Mouse (Mus musculus) limb, embryonic 13.5 days (tissue): ENCODE measurements around the gene Prrc2b. TPM values are rescaled to one million over a fixed set of nuclear protein-coding genes. Genes with fewer than 3 reads are reported as not detected.
A peak's percentile ranks its signal among the peaks of the same experiment; 100 is the strongest.

Source experiments
- ATAC-seq: fragments of 200-750 bp; cut with Nextera tagmentation; 2 replicates; pipeline ENCODE4 v1.8.0; 2017; ENCODE audit warnings: low read depth, moderate number of reproducible peaks, moderate TSS enrichment; ENCODE audit not compliant: low FRiP score
- H3K27ac ChIP-seq: fragments of 300-500 bp; sonication (generic); 2 replicates; pipeline ENCODE4 v1.5.1; 2015; ENCODE audit warnings: inconsistent platforms, mild to moderate bottlenecking, moderate library complexity
- H3K27me3 ChIP-seq: fragments of 300-500 bp; sonication (generic); 2 replicates; pipeline ENCODE4 v1.6.1; 2015; ENCODE audit warnings: mild to moderate bottlenecking, inconsistent platforms
- H3K36me3 ChIP-seq: fragments of 300-500 bp; sonication (generic); 2 replicates; pipeline ENCODE4 v1.6.1; 2015; ENCODE audit warnings: inconsistent platforms, mild to moderate bottlenecking, moderate library complexity
- H3K4me1 ChIP-seq: fragments of 300-500 bp; sonication (generic); 2 replicates; pipeline ENCODE4 v1.6.1; 2015; ENCODE audit warnings: inconsistent platforms
- H3K4me2 ChIP-seq: fragments of 300-500 bp; sonication (generic); replicated peaks from 2 replicates; pipeline ENCODE4 v1.6.1; 2015; ENCODE audit warnings: inconsistent platforms, mild to moderate bottlenecking, moderate library complexity
- H3K4me3 ChIP-seq: fragments of 300-500 bp; sonication (generic); 2 replicates; pipeline ENCODE4 v1.5.1; 2015; ENCODE audit warnings: moderate library complexity, mild to moderate bottlenecking, inconsistent platforms
- H3K9ac ChIP-seq: fragments of 300-500 bp; sonication (generic); 2 replicates; pipeline ENCODE4 v1.6.1; 2015; ENCODE audit warnings: mild to moderate bottlenecking, inconsistent platforms
- H3K9me3 ChIP-seq: fragments of 300-500 bp; sonication (generic); 2 replicates; pipeline ENCODE4 v1.6.1; 2016; ENCODE audit warnings: inconsistent platforms
- WGBS: fragments of 180-500 bp; shearing (Covaris S2); methylation state at CpG from one replicate; pipeline ENCODE4 v1.1.7; 2015; 5-methylcytosine and 5-hydroxymethylcytosine counted together
- polyA plus RNA-seq: library from polyadenylated mRNA; unstranded; fragments of >200 nt; fragmentation: Nextera tagmentation; extraction: Ambion mirVana; gene quantifications from 2 replicates; pipeline ENCODE4 v1.2.1, GENCODE M21; 2015

Gene Prrc2b
- polyA plus RNA-seq, 1 experiment from 2014 or later, result 52.7 TPM

GRCm38 (mm10) chr2:32140498-32140934 is 10.4 kb upstream of the Prrc2b start:
- Histone ChIP-seq H3K4me1 (peaks cover 13% of the 10 kb centered on the region), H3K9ac (no peak overlapping the region), H3K36me3 (no peaks in the 10 kb centered on the region), H3K9me3 (no peaks in the 10 kb centered on the region), H3K4me3 (no peak overlapping the region), H3K4me2 (no peak overlapping the region), H3K27ac (no peak overlapping the region), H3K27me3 (no peaks in the 10 kb centered on the region)
- WGBS, result 67% methylated on average over 4 of the region's 4 CpGs
- ATAC-seq, result no peak

- H3K27ac ChIP-seq, result no peak overlapping the region
- WGBS, result 84% methylated on average over 6 of the region's 6 CpGs
Observed at GRCm38 (mm10) chr2:32141602-32142001, 9.3 kb upstream of the Prrc2b start.

GRCm38 (mm10) chr2:32142368-32142767 is 8.5 kb upstream of the Prrc2b start:
- Histone ChIP-seq H3K4me3 (no peak overlapping the region), H3K9me3 (no peaks in the 10 kb centered on the region), H3K4me1 (peaks cover 6% of the 10 kb centered on the region; the same call in 1 of the 2 replicates), H3K9ac (no peak overlapping the region), H3K4me2 (no peak overlapping the region), H3K27me3 (no peaks in the 10 kb centered on the region), H3K36me3 (no peaks in the 10 kb centered on the region), H3K27ac (no peak overlapping the region)
- WGBS, result 58% methylated on average over 6 of the region's 6 CpGs
- ATAC-seq, result no peak

More at GRCm38 (mm10) chr2:32141602-32142001, 9.3 kb upstream of the Prrc2b start:
- Histone ChIP-seq H3K4me1 (peaks cover 13% of the 10 kb centered on the region), H3K27me3 (no peaks in the 10 kb centered on the region), H3K36me3 (no peaks in the 10 kb centered on the region), H3K4me3 (no peak overlapping the region), H3K9me3 (no peaks in the 10 kb centered on the region), H3K9ac (no peak overlapping the region), H3K4me2 (no peak overlapping the region)
- ATAC-seq, result no peak

- ATAC-seq, result no peak
- Histone ChIP-seq H3K27ac (no peak overlapping the region), H3K4me2 (no peak overlapping the region), H3K27me3 (no peaks in the 10 kb centered on the region), H3K4me1 (no peaks in the 10 kb centered on the region), H3K9ac (no peak overlapping the region), H3K4me3 (no peak overlapping the region), H3K9me3 (no peaks in the 10 kb centered on the region), H3K36me3 (no peaks in the 10 kb centered on the region)
- WGBS, result 83% methylated on average over 5 of the region's 5 CpGs
Observed at GRCm38 (mm10) chr2:32144633-32145032, 6.2 kb upstream of the Prrc2b start.

GRCm38 (mm10) chr2:32146617-32147162 is 4.2 kb upstream of the Prrc2b start:
- Histone ChIP-seq H3K9ac (no peak overlapping the region), H3K4me2 (no peak overlapping the region), H3K27ac (no peak overlapping the region), H3K4me1 (peaks cover 7% of the 10 kb centered on the region), H3K27me3 (no peaks in the 10 kb centered on the region), H3K9me3 (no peaks in the 10 kb centered on the region), H3K36me3 (no peaks in the 10 kb centered on the region), H3K4me3 (no peak overlapping the region)
- ATAC-seq, result no peak
- 79% methylated on average over 5 of the region's 5 CpGs for WGBS

GRCm38 (mm10) chr2:32150135-32150534 is 747 bp upstream of the Prrc2b start:
- no peak for ATAC-seq
- Histone ChIP-seq H3K36me3 (no peaks in the 10 kb centered on the region), H3K4me1 (peaks cover 39% of the 10 kb centered on the region), H3K27me3 (no peaks in the 10 kb centered on the region), H3K9ac (peak overlapping the region; percentile 99), H3K4me2 (peak overlapping the region; percentile 96), H3K4me3 (peak overlapping the region; percentile 92), H3K27ac (peak overlapping the region; percentile 99; the same call in 1 of the 2 replicates), H3K9me3 (no peaks in the 10 kb centered on the region)
- WGBS, result 14% methylated on average over 1 of the region's 1 CpGs

GRCm38 (mm10) chr2:32150562-32150923 is 339 bp upstream of the Prrc2b start:
- ATAC-seq, result peak; percentile 73
- peak overlapping the region; percentile 99 for H3K9ac ChIP-seq
- no peaks in the 10 kb centered on the region for H3K9me3 ChIP-seq
- H3K4me3 ChIP-seq, result peak overlapping the region; percentile 92
- H3K27me3 ChIP-seq, result no peaks in the 10 kb centered on the region
- no peaks in the 10 kb centered on the region for H3K36me3 ChIP-seq
- WGBS, result 4% methylated on average over 7 of the region's 7 CpGs
- H3K4me2 ChIP-seq, result peak overlapping the region; percentile 96
- H3K27ac ChIP-seq, result peak overlapping the region; percentile 99
- peaks cover 43% of the 10 kb centered on the region for H3K4me1 ChIP-seq

- H3K9ac ChIP-seq, result peak overlapping the region; percentile 99
- H3K9me3 ChIP-seq, result no peaks in the 10 kb centered on the region
- WGBS, result under 1% methylated on average over 22 of the region's 22 CpGs
- H3K4me2 ChIP-seq, result peak overlapping the region; percentile 96
- no peaks in the 10 kb centered on the region for H3K36me3 ChIP-seq
- no peak for ATAC-seq
- H3K27ac ChIP-seq, result peak overlapping the region; percentile 99
- H3K4me3 ChIP-seq, result peak overlapping the region; percentile 92
- no peaks in the 10 kb centered on the region for H3K27me3 ChIP-seq
- H3K4me1 ChIP-seq, result peaks cover 56% of the 10 kb centered on the region
Observed at GRCm38 (mm10) chr2:32151660-32152366, 931 bp downstream of the Prrc2b start.

GRCm38 (mm10) chr2:32152367-32153034 is 1.6 kb downstream of the Prrc2b start:
- Histone ChIP-seq H3K9ac (peak overlapping the region; percentile 99), H3K36me3 (no peaks in the 10 kb centered on the region), H3K27me3 (no peaks in the 10 kb centered on the region), H3K27ac (peak overlapping the region; percentile 99), H3K4me1 (peaks cover 62% of the 10 kb centered on the region), H3K9me3 (no peaks in the 10 kb centered on the region), H3K4me2 (peak overlapping the region; percentile 96), H3K4me3 (peak overlapping the region; percentile 92)
- WGBS, result 8% methylated on average over 12 of the region's 12 CpGs
- ATAC-seq, result no peak

- 6% methylated on average over 13 of the region's 13 CpGs for WGBS
Observed at GRCm38 (mm10) chr2:32153041-32153790, 2.3 kb downstream of the Prrc2b start.

GRCm38 (mm10) chr2:32153791-32154119 is 2.9 kb downstream of the Prrc2b start:
- ATAC-seq, result no peak
- H3K4me2 ChIP-seq, result peak overlapping the region; percentile 96
- peak overlapping the region; percentile 99 for H3K9ac ChIP-seq
- 14% methylated on average over 4 of the region's 4 CpGs for WGBS
- no peaks in the 10 kb centered on the region for H3K36me3 ChIP-seq
- H3K4me1 ChIP-seq, result peaks cover 74% of the 10 kb centered on the region
- H3K27ac ChIP-seq, result peak overlapping the region; percentile 99
- H3K4me3 ChIP-seq, result peak overlapping the region; percentile 92
- no peaks in the 10 kb centered on the region for H3K9me3 ChIP-seq
- H3K27me3 ChIP-seq, result no peaks in the 10 kb centered on the region

More at GRCm38 (mm10) chr2:32153041-32153790, 2.3 kb downstream of the Prrc2b start:
- H3K9me3 ChIP-seq, result no peaks in the 10 kb centered on the region
- H3K36me3 ChIP-seq, result no peaks in the 10 kb centered on the region
- peak overlapping the region; percentile 96 for H3K4me2 ChIP-seq
- H3K27me3 ChIP-seq, result no peaks in the 10 kb centered on the region
- peak overlapping the region; percentile 99 for H3K9ac ChIP-seq
- peak overlapping the region; percentile 99 for H3K27ac ChIP-seq
- peak; percentile 29; the same call in 1 of the 2 replicates for ATAC-seq
- H3K4me3 ChIP-seq, result peak overlapping the region; percentile 92
- H3K4me1 ChIP-seq, result peaks cover 68% of the 10 kb centered on the region
